21 mouse cellular contexts compared by ENCODE assay signal in the genomic region with DNA sequence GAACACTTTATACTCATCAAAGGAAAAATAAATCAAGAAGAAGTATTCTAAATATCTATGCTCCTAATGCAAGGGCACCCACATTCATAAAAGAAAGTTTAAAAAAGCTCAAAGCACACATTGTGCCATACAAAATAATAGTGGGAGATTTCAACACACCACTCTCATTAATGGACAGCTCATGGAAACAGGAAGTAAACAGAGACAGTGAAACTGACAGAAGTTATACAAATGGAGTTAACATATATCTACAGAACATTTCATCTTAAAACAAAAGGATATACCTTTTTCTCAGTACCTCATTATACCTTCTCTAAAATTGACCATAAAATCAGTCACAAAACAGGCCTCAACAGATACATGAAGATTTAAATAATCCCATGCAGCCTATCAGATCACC. TPM values are rescaled to one million over a fixed set of nuclear protein-coding genes. Genes with fewer than 3 reads are reported as not detected.
"Had no signal": no experiment of that assay in that cellular context is flagged by ENCODE, and none has a peak within 500 bp of the region (broad histone marks: within the 10 kb centered on the region; RNA-seq: fewer than 3 reads in every experiment).

No protein-coding gene starts in this region.

- ATAC-seq: liver, embryonic 12.5 days; liver, postnatal 0 days; lung, postnatal 0 days; midbrain, embryonic 13.5 days; midbrain, embryonic 15.5 days; midbrain, embryonic 16.5 days had no signal

- DNase-seq: left cerebral cortex, postnatal 4 days; liver; liver, embryonic 13.5 days; liver, postnatal 0 days; lung, adult 18-20 months; lung, adult 2 months; lung, embryonic 14.5 days; lung, postnatal 10 days; lung, postnatal 14 days; lung, postnatal 36 days; lung, postnatal 4 days; midbrain, embryonic 14.5 days had no signal

RNA-seq across cellular contexts. Expression of a gene that starts 18.8 kb away (rescaled TPM):
- total RNA-seq: left cerebral cortex, postnatal 25 days; left cerebral cortex, postnatal 36 days; liver, adult 2 months; megakaryocyte-erythroid progenitor cell, adult 5-6 weeks had no signal
